Mouse (Mus musculus): Measurements from ENCODE around the gene Gtf2i. TPM values are rescaled to one million over a fixed set of nuclear protein-coding genes. Genes with fewer than 3 reads are reported as not detected.

Gene Gtf2i
- polyA plus RNA-seq, 1 experiment from 2014 or later = 211 TPM

Small RNAs within 50 kb of the gene (microRNA-seq; reads per million reads assigned to microRNA genes)
- gene Mir3965 = not detected

Other genes with a start within 250 kb of the Gtf2i start
- 9.2 and 11.8 TPM in 2 replicates for gene Castor2, start 215.0 kb downstream of the Gtf2i start, polyA plus RNA-seq (2014; fragmentation: Nextera tagmentation; extraction: Ambion mirVana)
- 32.7 and 35.8 TPM in 2 replicates for gene Rcc1l, start 138.0 kb downstream of the Gtf2i start, polyA plus RNA-seq (2014; fragmentation: Nextera tagmentation; extraction: Ambion mirVana)
- 6.6 and 7.9 TPM in 2 replicates for gene Gtf2ird2, start 130.7 kb downstream of the Gtf2i start, polyA plus RNA-seq (2014; fragmentation: Nextera tagmentation; extraction: Ambion mirVana)
- 1.8 and 2.4 TPM in 2 replicates for gene Ncf1, start 85.1 kb downstream of the Gtf2i start, polyA plus RNA-seq (2014; fragmentation: Nextera tagmentation; extraction: Ambion mirVana)
- gene Gtf2ird1, start 142.0 kb upstream of the Gtf2i start, polyA plus RNA-seq (2014; fragmentation: Nextera tagmentation; extraction: Ambion mirVana) = 126 and 135 TPM in 2 replicates
- gene Clip2, start 237.7 kb upstream of the Gtf2i start, polyA plus RNA-seq (2014; fragmentation: Nextera tagmentation; extraction: Ambion mirVana) = 6.8 and 6.9 TPM in 2 replicates
- not detected in 2 replicates for gene Syna, start 245.4 kb upstream of the Gtf2i start, polyA plus RNA-seq (2014; fragmentation: Nextera tagmentation; extraction: Ambion mirVana)

All from limb, embryonic 11.5 days (tissue).